Mouse (Mus musculus): ENCODE results near the gene BC017158. TPM values are rescaled to one million over a fixed set of nuclear protein-coding genes. Genes with fewer than 3 reads are reported as not detected.

Gene BC017158
- polyA plus RNA-seq, 1 experiment from 2014 or later, result 12.6 TPM

DNA sequence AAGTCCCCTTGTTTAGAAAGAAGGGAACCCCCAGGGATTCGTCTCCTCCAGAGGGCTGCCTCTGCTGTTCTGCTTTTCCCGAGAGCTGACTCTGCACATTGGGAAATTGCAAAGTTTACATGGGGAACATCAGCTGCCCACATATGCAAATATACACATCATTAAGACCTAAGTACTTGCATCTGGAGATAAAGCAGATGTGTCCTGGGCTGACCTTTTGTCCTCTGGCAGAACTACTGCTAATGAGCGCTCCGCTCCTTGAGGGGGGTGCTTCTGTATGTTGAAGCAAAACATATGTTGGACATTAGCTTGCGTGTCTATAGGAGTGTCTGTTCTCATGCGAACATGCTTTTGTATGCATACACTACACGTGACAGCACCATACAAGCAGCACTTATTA, 23.3 kb upstream of the BC017158 start:
- Histone ChIP-seq H3K9ac (no peak overlapping the region), H3K4me3 (no peak overlapping the region), H3K4me2 (no peak overlapping the region), H3K27ac (no peak overlapping the region), H3K4me1 (replicated peaks) (no peaks in the 10 kb centered on the region; the same call in 1 of the 2 replicates), H3K36me3 (no peaks in the 10 kb centered on the region), H3K9me3 (replicated peaks) (no peaks in the 10 kb centered on the region), H3K27me3 (no peaks in the 10 kb centered on the region)
- peak; percentile 19; the same call in 1 of the 2 replicates for ATAC-seq (replicated peaks; ENCODE audit: insufficient number of reproducible peaks, insufficient read depth, low FRiP score, low read depth)
- 67% methylated on average over 7 of the region's 7 CpGs for WGBS

DNA sequence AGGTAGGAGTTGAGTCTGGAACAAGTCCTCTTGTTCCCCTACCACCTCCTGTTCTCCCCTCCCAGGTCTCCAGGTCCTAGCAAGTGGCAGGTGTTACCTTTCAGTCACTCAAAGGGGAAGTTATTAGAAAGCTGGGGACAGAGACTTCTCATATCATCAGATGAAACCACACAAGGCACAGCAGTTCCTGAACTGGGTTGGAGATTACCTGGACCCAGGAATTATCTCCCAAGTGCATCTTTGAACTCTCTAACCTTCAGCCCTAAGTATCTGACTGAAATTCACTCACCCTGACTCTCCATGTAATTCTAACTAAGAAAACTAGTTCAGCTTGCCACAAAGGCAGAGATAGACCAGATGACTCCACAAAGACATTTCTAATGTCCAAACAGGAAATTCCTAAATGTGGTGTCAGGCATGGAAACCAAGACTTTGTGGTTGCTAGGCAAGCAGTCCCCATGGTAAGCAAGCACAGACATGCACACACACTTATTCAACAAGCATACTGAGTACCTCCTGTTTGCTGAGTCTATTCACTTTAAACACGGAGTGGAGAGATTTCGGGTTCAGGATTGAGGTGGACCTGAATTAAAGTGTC, 22.3 kb upstream of the BC017158 start:
- H3K27me3 ChIP-seq, result no peaks in the 10 kb centered on the region
- H3K9ac ChIP-seq, result no peak overlapping the region
- H3K4me3 ChIP-seq, result no peak overlapping the region
- H3K36me3 ChIP-seq, result no peaks in the 10 kb centered on the region
- WGBS, result 84% methylated on average over 2 of the region's 2 CpGs
- no peak overlapping the region for H3K4me2 ChIP-seq
- ATAC-seq (replicated peaks; ENCODE audit: insufficient number of reproducible peaks, insufficient read depth, low FRiP score, low read depth), result no peak
- H3K9me3 ChIP-seq (replicated peaks), result no peaks in the 10 kb centered on the region
- H3K27ac ChIP-seq, result no peak overlapping the region
- H3K4me1 ChIP-seq (replicated peaks), result no peaks in the 10 kb centered on the region; the same call in 1 of the 2 replicates

DNA sequence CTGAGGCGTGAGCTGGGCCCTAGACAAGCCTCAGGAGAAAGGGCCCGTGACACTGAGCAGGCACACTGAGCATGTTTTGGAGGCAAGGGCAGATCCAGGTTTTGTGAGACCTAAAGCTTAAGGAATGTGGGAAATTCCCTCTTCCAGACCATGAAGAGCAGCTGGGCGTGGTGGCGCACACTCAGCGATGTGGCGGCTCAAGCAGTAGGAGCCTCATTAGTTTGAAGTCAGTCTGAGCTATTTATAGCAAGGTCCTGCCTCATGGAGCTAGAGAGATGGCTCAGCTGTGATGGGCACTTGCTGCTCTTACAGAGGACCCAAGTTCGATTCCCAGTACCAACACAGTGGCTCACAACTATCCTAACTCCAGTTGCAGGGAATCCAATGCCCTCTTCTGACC, 21.2 kb upstream of the BC017158 start:
- no peak overlapping the region for H3K27ac ChIP-seq
- no peaks in the 10 kb centered on the region for H3K9me3 ChIP-seq (replicated peaks)
- H3K36me3 ChIP-seq, result no peaks in the 10 kb centered on the region
- no peaks in the 10 kb centered on the region for H3K27me3 ChIP-seq
- no peak overlapping the region for H3K4me3 ChIP-seq
- no peak overlapping the region for H3K9ac ChIP-seq
- no peaks in the 10 kb centered on the region; the same call in 1 of the 2 replicates for H3K4me1 ChIP-seq (replicated peaks)
- no peak for ATAC-seq (replicated peaks; ENCODE audit: insufficient number of reproducible peaks, insufficient read depth, low FRiP score, low read depth)
- WGBS, result 72% methylated on average over 7 of the region's 7 CpGs
- no peak overlapping the region for H3K4me2 ChIP-seq

GRCm38 (mm10) chr7:128317011-128317410, 19.0 kb upstream of the BC017158 start:
- ATAC-seq (replicated peaks; ENCODE audit: insufficient number of reproducible peaks, insufficient read depth, low FRiP score, low read depth), result 0 out of 2 replicates have a peak, but pooled peaks have one; percentile 37
- WGBS, result 57% methylated on average over 4 of the region's 4 CpGs

GRCm38 (mm10) chr7:128314491-128314890, 16.5 kb upstream of the BC017158 start:
- Histone ChIP-seq H3K9me3 (replicated peaks) (no peaks in the 10 kb centered on the region), H3K27me3 (no peaks in the 10 kb centered on the region), H3K36me3 (no peaks in the 10 kb centered on the region), H3K27ac (no peak overlapping the region), H3K9ac (no peak overlapping the region), H3K4me3 (no peak overlapping the region), H3K4me1 (replicated peaks) (peaks cover 12% of the 10 kb centered on the region), H3K4me2 (no peak overlapping the region)
- no peak for ATAC-seq (replicated peaks; ENCODE audit: insufficient number of reproducible peaks, insufficient read depth, low FRiP score, low read depth)
- WGBS, result 59% methylated on average over 7 of the region's 7 CpGs

More at GRCm38 (mm10) chr7:128317011-128317410, 19.0 kb upstream of the BC017158 start:
- no peaks in the 10 kb centered on the region; the same call in 1 of the 2 replicates for H3K4me1 ChIP-seq (replicated peaks)
- H3K9ac ChIP-seq, result no peak overlapping the region
- H3K27me3 ChIP-seq, result no peaks in the 10 kb centered on the region
- H3K36me3 ChIP-seq, result no peaks in the 10 kb centered on the region
- H3K27ac ChIP-seq, result no peak overlapping the region
- no peak overlapping the region for H3K4me2 ChIP-seq
- no peak overlapping the region for H3K4me3 ChIP-seq
- no peaks in the 10 kb centered on the region for H3K9me3 ChIP-seq (replicated peaks)

DNA sequence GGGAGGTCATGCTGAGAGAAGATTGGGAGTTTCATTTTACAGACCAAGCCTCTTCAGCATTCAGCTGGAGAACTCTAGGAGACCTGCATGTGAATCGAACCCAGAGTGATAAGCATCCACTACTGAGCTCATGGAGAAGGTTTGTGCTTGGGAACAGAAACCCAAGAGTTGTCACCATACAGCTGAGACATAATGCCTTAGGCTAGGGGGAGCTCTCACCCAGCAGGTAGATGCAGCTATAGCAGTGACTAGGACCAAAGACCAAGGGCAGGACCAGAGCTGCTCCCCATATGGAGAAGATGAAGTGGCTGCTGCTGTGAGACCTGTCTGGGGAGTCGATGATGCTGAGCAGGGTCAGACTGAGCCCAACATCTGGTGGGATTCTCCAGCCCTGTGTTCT, 15.6 kb upstream of the BC017158 start:
- peaks cover 12% of the 10 kb centered on the region for H3K4me1 ChIP-seq (replicated peaks)
- no peak overlapping the region for H3K27ac ChIP-seq
- H3K4me2 ChIP-seq, result no peak overlapping the region
- H3K9ac ChIP-seq, result no peak overlapping the region
- no peaks in the 10 kb centered on the region for H3K9me3 ChIP-seq (replicated peaks)
- no peak overlapping the region for H3K4me3 ChIP-seq
- H3K27me3 ChIP-seq, result no peaks in the 10 kb centered on the region
- no peak for ATAC-seq (replicated peaks; ENCODE audit: insufficient number of reproducible peaks, insufficient read depth, low FRiP score, low read depth)
- WGBS, result 77% methylated on average over 2 of the region's 2 CpGs
- no peaks in the 10 kb centered on the region for H3K36me3 ChIP-seq

DNA sequence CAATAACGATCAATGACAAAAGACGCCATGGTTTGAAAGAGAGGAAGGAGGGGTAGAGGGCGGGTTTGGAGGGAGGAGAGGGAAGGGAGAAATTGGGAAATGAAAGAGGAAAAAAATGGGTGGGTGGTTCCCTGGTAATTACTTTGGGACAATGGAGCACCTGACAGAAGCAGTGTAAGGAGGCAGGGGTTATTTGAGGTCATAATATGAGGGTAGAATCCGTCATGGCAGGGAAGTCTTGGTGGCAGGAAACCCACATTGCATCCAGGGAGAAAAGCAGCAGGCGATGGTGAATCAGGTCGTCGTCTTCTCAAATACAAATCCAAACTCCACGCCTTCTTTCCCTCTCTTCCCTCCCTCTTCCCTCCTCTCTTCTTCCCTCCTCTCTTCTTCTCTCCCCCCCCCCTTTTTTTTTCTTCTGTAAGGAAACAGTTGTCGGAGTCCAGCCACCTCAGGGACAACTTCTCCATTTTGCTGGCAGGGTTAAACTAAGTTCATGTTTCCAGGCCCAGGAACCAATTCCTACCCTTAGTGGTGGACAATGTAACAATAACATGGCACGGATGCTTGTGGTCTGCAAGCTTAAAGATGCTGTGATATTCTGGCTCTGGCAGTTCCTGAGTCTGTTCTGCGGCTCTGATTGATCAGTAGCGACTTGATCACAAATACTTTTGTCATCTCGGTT, 14.5 kb upstream of the BC017158 start:
- 69% methylated on average over 13 of the region's 13 CpGs for WGBS
- H3K36me3 ChIP-seq, result no peaks in the 10 kb centered on the region

GRCm38 (mm10) chr7:128311811-128312210, 13.8 kb upstream of the BC017158 start:
- Histone ChIP-seq H3K9me3 (replicated peaks) (no peaks in the 10 kb centered on the region), H3K4me1 (replicated peaks) (peaks cover 12% of the 10 kb centered on the region), H3K27me3 (no peaks in the 10 kb centered on the region), H3K27ac (no peak overlapping the region), H3K4me2 (no peak overlapping the region), H3K9ac (no peak overlapping the region), H3K4me3 (no peak overlapping the region), H3K36me3 (no peaks in the 10 kb centered on the region)
- no peak for ATAC-seq (replicated peaks; ENCODE audit: insufficient number of reproducible peaks, insufficient read depth, low FRiP score, low read depth)
- 73% methylated on average over 8 of the region's 8 CpGs for WGBS

More for the DNA sequence above, 14.5 kb upstream of the BC017158 start:
- no peak for ATAC-seq (replicated peaks; ENCODE audit: insufficient number of reproducible peaks, insufficient read depth, low FRiP score, low read depth)
- no peaks in the 10 kb centered on the region for H3K27me3 ChIP-seq
- H3K9me3 ChIP-seq (replicated peaks), result no peaks in the 10 kb centered on the region
- H3K27ac ChIP-seq, result no peak overlapping the region
- peaks cover 12% of the 10 kb centered on the region for H3K4me1 ChIP-seq (replicated peaks)
- no peak overlapping the region for H3K9ac ChIP-seq
- no peak overlapping the region for H3K4me2 ChIP-seq
- no peak overlapping the region for H3K4me3 ChIP-seq

DNA sequence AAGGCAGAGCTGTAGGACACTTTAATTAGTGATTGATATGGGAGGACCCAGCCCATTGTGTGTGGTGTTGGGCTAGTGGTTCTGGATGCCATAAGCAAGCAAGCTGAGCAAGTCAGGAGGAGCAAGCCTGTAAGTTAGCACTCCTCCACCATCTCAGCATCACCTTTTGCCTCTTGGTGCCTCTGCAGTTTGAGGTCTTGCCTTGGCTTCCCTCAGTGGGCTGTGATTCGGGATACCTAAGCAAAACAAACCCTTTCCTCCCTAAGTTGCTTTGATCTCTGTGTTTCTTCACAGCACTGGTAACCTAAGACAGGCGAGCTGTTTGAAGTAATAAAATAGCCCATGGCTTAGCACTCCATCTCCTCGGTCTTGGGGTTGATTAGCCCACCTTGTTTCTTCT, 13.3 kb upstream of the BC017158 start:
- Histone ChIP-seq H3K36me3 (no peaks in the 10 kb centered on the region), H3K4me2 (no peak overlapping the region), H3K4me3 (no peak overlapping the region), H3K4me1 (replicated peaks) (peaks cover 12% of the 10 kb centered on the region), H3K27ac (no peak overlapping the region), H3K9me3 (replicated peaks) (no peaks in the 10 kb centered on the region), H3K9ac (no peak overlapping the region), H3K27me3 (no peaks in the 10 kb centered on the region)
- no peak for ATAC-seq (replicated peaks; ENCODE audit: insufficient number of reproducible peaks, insufficient read depth, low FRiP score, low read depth)
- WGBS, result 58% methylated on average over 3 of the region's 3 CpGs

DNA sequence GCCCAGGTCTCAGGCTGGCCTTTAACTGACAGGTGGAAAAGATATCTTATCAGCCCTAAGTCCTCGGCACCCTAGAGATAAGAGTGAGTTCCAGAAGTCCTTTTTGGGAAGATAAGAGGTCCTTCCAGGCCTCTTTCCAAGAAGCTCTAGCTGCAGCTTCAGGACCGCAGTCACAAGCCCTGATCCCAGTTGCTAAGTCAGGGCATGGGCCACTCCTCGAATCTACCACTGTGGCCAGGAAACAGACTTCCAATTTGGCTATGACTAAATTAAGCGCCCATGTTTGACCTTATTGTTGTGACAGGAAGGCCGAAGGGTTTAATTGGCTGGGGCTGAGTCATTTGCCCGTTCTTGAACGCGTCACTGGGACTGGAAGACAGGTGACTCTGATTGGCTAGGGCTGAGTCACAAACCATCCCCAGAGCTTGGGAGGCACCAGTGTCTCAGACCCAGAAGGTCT, 12.3 kb upstream of the BC017158 start:
- Histone ChIP-seq H3K27ac (no peak overlapping the region), H3K4me2 (no peak overlapping the region), H3K36me3 (no peaks in the 10 kb centered on the region), H3K27me3 (no peaks in the 10 kb centered on the region), H3K9ac (no peak overlapping the region), H3K4me1 (replicated peaks) (peaks cover 12% of the 10 kb centered on the region), H3K4me3 (no peak overlapping the region), H3K9me3 (replicated peaks) (no peaks in the 10 kb centered on the region)
- WGBS, result 21% methylated on average over 8 of the region's 8 CpGs
- no peak for ATAC-seq (replicated peaks; ENCODE audit: insufficient number of reproducible peaks, insufficient read depth, low FRiP score, low read depth)

GRCm38 (mm10) chr7:128309776-128310175, 11.8 kb upstream of the BC017158 start:
- no peak overlapping the region for H3K27ac ChIP-seq
- H3K4me2 ChIP-seq, result no peak overlapping the region
- no peaks in the 10 kb centered on the region for H3K9me3 ChIP-seq (replicated peaks)
- no peak overlapping the region for H3K4me3 ChIP-seq
- 33% methylated on average over 1 of the region's 1 CpGs for WGBS
- no peak for ATAC-seq (replicated peaks; ENCODE audit: insufficient number of reproducible peaks, insufficient read depth, low FRiP score, low read depth)
- H3K4me1 ChIP-seq (replicated peaks), result peaks cover 12% of the 10 kb centered on the region
- H3K9ac ChIP-seq, result no peak overlapping the region
- H3K27me3 ChIP-seq, result no peaks in the 10 kb centered on the region
- no peaks in the 10 kb centered on the region for H3K36me3 ChIP-seq

- no peak overlapping the region for H3K27ac ChIP-seq
- no peak overlapping the region for H3K4me2 ChIP-seq
- H3K27me3 ChIP-seq, result no peaks in the 10 kb centered on the region
- 61% methylated on average over 3 of the region's 3 CpGs for WGBS
- H3K4me3 ChIP-seq, result no peak overlapping the region
- no peak overlapping the region for H3K9ac ChIP-seq
- no peaks in the 10 kb centered on the region for H3K36me3 ChIP-seq
- peaks cover 12% of the 10 kb centered on the region for H3K4me1 ChIP-seq (replicated peaks)
- no peak for ATAC-seq (replicated peaks; ENCODE audit: insufficient number of reproducible peaks, insufficient read depth, low FRiP score, low read depth)
- no peaks in the 10 kb centered on the region for H3K9me3 ChIP-seq (replicated peaks)
Observed at GRCm38 (mm10) chr7:128309216-128309615, 11.2 kb upstream of the BC017158 start.
